Mouse (Mus musculus) limb, embryonic 10.5 days (tissue): ENCODE data around the gene Iqce. TPM values are rescaled to one million over a fixed set of nuclear protein-coding genes. Genes with fewer than 3 reads are reported as not detected.

Source experiments
- DNase-seq: peaks from one replicate; pipeline ENCODE4 v3.0.0-alpha.2; 2017; ENCODE audit warnings: low spot score
- H3K27ac ChIP-seq: fragments of 300-500 bp; sonication (generic); 2 replicates; pipeline ENCODE4 v1.5.1; 2016; ENCODE audit warnings: mild to moderate bottlenecking
- H3K27me3 ChIP-seq: fragments of 300-500 bp; sonication (generic); 2 replicates; pipeline ENCODE4 v1.6.1; 2016; ENCODE audit warnings: low read depth, mild to moderate bottlenecking; ENCODE audit not compliant: poor library complexity, severe bottlenecking
- H3K36me3 ChIP-seq: fragments of 300-500 bp; sonication (generic); 2 replicates; pipeline ENCODE4 v1.6.1; 2016; ENCODE audit warnings: mild to moderate bottlenecking, moderate library complexity
- H3K4me1 ChIP-seq: fragments of 300-500 bp; sonication (generic); 2 replicates; pipeline ENCODE4 v1.6.1; 2016
- H3K4me3 ChIP-seq: fragments of 300-500 bp; sonication (generic); 2 replicates; pipeline ENCODE4 v1.5.1; 2016; ENCODE audit warnings: mild to moderate bottlenecking, moderate library complexity
- H3K9me3 ChIP-seq: fragments of 300-500 bp; sonication (generic); replicated peaks from 2 replicates; pipeline ENCODE4 v1.6.1; 2016; ENCODE audit warnings: mild to moderate bottlenecking
- WGBS: fragments of 180-500 bp; shearing (Covaris S2); methylation state at CpG from one replicate; pipeline ENCODE4 v1.1.7; 2016; 5-methylcytosine and 5-hydroxymethylcytosine counted together
- polyA plus RNA-seq: library from polyadenylated mRNA; unstranded; fragments of >200 nt; fragmentation: Nextera tagmentation; extraction: Ambion mirVana; gene quantifications from 2 replicates; pipeline ENCODE4 v1.2.1, GENCODE M21; 2016

Gene Iqce
- polyA plus RNA-seq, 1 experiment from 2014 or later = 24.9 TPM

DNA sequence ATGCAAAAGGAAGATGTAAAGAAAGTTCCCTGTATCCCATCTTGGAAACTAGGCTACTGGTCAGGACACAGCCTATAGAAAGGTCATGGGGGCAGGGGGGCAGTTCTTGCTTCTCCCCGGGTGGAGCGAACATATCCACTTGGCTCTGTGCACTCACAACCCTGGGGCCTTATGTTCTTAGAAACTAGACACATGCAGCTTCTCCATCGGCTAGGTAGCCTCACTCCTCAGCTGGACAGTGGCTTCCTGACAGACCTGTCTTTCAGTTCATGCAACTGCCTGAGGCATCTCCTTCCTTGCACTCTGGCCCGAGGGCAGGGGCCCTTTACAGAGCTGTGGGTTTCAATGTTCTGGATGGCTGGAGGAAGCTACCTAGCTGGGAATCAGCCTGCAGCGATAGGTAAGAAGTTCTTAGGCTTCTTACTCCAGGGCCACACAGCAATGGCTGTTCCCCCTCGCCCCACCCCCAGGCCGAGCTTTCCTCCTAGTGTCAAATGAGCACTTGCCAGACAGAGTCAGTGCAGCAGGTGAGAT, 52.2 kb downstream of the Iqce start:
- Histone ChIP-seq H3K36me3 (peaks cover 23% of the 10 kb centered on the region), H3K4me1 (peaks cover 47% of the 10 kb centered on the region), H3K27ac (peak overlapping the region; percentile 98), H3K9me3 (no peaks in the 10 kb centered on the region), H3K27me3 (no peaks in the 10 kb centered on the region), H3K4me3 (peak overlapping the region; percentile 84)
- WGBS = 63% methylated on average over 7 of the region's 7 CpGs
- DNase-seq = no peak

DNA sequence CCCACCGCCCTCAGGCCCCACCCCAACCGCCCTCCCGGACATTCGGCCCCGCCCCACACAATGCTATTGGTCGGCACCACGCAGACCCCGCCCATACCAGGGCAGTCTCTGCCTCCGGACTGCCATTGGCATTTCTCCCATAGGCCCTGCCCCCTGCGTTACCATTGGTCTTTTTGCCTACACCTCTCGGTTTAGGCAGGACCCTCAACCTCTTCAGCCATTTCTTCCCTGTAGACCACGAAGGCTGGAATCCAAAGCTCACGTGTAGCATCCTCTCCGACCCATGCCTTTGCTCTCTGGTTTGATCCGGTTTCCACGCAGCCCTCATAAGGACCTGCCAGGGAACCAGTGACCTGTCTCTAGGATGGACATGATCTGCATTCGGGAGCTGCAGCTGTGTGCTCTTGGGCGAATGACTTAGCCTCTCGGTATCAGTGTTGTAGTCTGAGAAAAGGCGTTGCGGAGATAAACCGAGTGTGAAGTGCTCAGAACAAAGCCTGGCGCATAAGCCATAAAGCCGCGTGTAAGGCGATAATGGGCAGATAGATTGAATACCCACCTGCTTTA, 53.0 kb downstream of the Iqce start:
- H3K4me1 ChIP-seq = peaks cover 51% of the 10 kb centered on the region
- WGBS = 4% methylated on average over 26 of the region's 26 CpGs

GRCm38 (mm10) chr5:140648519-140649100, 53.6 kb downstream of the Iqce start, which contains the start of gene Ttyh3:
Ttyh3 (minus strand) TSS chr5:140649031.
- under 1% methylated on average over 62 of the region's 62 CpGs for WGBS
- peaks cover 37% of the 10 kb centered on the region for H3K36me3 ChIP-seq

More for the DNA sequence above, 53.0 kb downstream of the Iqce start:
- DNase-seq = peak; percentile 98
- Histone ChIP-seq H3K27ac (peak overlapping the region; percentile 98), H3K36me3 (peaks cover 31% of the 10 kb centered on the region), H3K27me3 (no peaks in the 10 kb centered on the region), H3K9me3 (no peaks in the 10 kb centered on the region), H3K4me3 (peak overlapping the region; percentile 84)

GRCm38 (mm10) chr5:140647821-140648518, 54.2 kb downstream of the Iqce start:
- peaks cover 61% of the 10 kb centered on the region for H3K4me1 ChIP-seq
- DNase-seq = peak; percentile 68
- whole genome bisulfite sequencing = 9% methylated on average over 13 of the region's 13 CpGs

More at GRCm38 (mm10) chr5:140648519-140649100, 53.6 kb downstream of the Iqce start, which contains the start of gene Ttyh3:
- peak within 1 kb of the TSS; percentile 84 for H3K4me3 ChIP-seq
- H3K4me1 ChIP-seq = peaks cover 55% of the 10 kb centered on the region
- no peaks in the 10 kb centered on the region for H3K27me3 ChIP-seq
- no peaks in the 10 kb centered on the region for H3K9me3 ChIP-seq
- peak within 1 kb of the TSS; percentile 98 for H3K27ac ChIP-seq
- DNase-seq = no peak

DNA sequence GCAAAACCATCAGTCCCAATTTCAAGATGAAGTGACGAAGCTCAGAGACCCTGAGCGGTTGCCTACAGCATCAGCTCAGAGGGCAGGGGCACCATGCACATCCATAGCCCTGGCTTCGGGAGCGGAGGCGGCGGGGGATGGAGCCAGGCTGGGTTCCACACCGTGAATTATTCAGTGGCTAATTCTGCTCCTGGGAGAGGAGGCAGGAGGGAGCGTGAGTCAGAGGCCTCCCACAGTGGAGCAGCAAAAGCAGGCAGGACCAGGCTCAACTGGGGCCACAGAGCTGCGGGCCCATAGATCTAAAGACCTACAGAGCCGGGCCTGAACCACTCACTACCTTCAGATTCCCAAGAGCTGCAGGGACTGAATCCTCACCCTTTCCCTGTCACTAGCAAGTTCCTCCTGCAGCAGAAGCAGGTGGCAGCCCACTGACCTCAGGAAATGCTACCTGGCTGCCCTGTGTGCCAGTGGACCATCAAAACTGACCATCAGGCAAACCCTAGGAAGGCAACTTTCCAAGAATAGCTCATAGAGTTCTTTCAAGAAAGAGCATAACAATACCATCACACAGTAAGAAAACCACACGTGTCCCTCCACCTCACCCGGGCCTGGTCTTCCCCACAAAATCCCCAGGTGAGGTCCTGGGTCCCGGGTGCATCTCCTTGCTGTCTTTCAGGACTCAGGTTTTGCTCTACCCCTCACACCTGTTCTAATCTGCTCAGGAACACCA, 55.0 kb downstream of the Iqce start:
- peak overlapping the region; percentile 84 for H3K4me3 ChIP-seq
- DNase-seq = no peak
- H3K27ac ChIP-seq = peak overlapping the region; percentile 98
- no peaks in the 10 kb centered on the region for H3K9me3 ChIP-seq
- WGBS = 75% methylated on average over 13 of the region's 13 CpGs
- H3K27me3 ChIP-seq = no peaks in the 10 kb centered on the region
- peaks cover 51% of the 10 kb centered on the region for H3K36me3 ChIP-seq
- peaks cover 69% of the 10 kb centered on the region for H3K4me1 ChIP-seq

More at GRCm38 (mm10) chr5:140647821-140648518, 54.2 kb downstream of the Iqce start:
- no peaks in the 10 kb centered on the region for H3K9me3 ChIP-seq
- H3K4me3 ChIP-seq = peak overlapping the region; percentile 84
- H3K27ac ChIP-seq = peak overlapping the region; percentile 98
- H3K36me3 ChIP-seq = peaks cover 43% of the 10 kb centered on the region
- no peaks in the 10 kb centered on the region for H3K27me3 ChIP-seq

GRCm38 (mm10) chr5:140646171-140646570, 56.0 kb downstream of the Iqce start:
- 94% methylated on average over 6 of the region's 6 CpGs for WGBS
- no peak for DNase-seq
- H3K4me1 ChIP-seq = peaks cover 79% of the 10 kb centered on the region
- no peak overlapping the region for H3K27ac ChIP-seq
- H3K27me3 ChIP-seq = no peaks in the 10 kb centered on the region
- no peaks in the 10 kb centered on the region for H3K9me3 ChIP-seq
- H3K36me3 ChIP-seq = peaks cover 53% of the 10 kb centered on the region
- peak overlapping the region; percentile 84; the same call in 1 of the 2 replicates for H3K4me3 ChIP-seq

- no peaks in the 10 kb centered on the region for H3K9me3 ChIP-seq
Observed at GRCm38 (mm10) chr5:140645454-140645853, 56.7 kb downstream of the Iqce start.

DNA sequence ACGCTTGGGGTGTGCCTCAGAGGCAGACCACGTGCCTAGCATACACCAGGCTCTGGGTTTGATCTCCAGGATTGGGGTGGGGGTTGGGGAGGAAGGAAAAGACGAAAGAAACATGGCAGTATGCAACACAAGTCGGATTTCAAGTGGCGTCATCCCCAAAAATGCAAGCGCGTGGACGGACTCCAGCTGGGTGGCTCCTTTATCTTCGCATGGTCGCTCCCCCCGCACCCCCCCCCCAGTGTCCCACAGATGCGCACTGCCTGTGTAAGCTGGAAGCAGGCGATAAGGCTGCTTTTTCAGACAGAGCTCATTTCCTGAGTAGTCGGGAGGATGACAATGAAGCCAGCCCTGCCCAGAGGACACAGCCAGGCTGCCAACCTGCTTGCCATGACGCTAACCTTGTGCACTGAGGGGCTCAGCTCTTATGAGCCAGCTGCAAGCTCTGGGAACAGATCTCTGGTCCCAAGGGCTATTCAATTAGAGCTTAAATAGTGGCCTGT, 57.4 kb downstream of the Iqce start:
- peak overlapping the region; percentile 16; the same call in 1 of the 2 replicates for H3K27ac ChIP-seq
- DNase-seq = no peak
- peaks cover 82% of the 10 kb centered on the region for H3K4me1 ChIP-seq
- H3K36me3 ChIP-seq = peaks cover 66% of the 10 kb centered on the region
- 93% methylated on average over 15 of the region's 15 CpGs for WGBS
- H3K27me3 ChIP-seq = no peaks in the 10 kb centered on the region
- no peak overlapping the region for H3K4me3 ChIP-seq
- H3K9me3 ChIP-seq = no peaks in the 10 kb centered on the region

More at GRCm38 (mm10) chr5:140645454-140645853, 56.7 kb downstream of the Iqce start:
- H3K4me3 ChIP-seq = peak overlapping the region; percentile 4; the same call in 1 of the 2 replicates
- peak overlapping the region; percentile 16; the same call in 1 of the 2 replicates for H3K27ac ChIP-seq
- WGBS = 90% methylated on average over 4 of the region's 4 CpGs
- H3K36me3 ChIP-seq = peaks cover 59% of the 10 kb centered on the region
- H3K27me3 ChIP-seq = no peaks in the 10 kb centered on the region
- peaks cover 86% of the 10 kb centered on the region for H3K4me1 ChIP-seq
- DNase-seq = no peak

DNA sequence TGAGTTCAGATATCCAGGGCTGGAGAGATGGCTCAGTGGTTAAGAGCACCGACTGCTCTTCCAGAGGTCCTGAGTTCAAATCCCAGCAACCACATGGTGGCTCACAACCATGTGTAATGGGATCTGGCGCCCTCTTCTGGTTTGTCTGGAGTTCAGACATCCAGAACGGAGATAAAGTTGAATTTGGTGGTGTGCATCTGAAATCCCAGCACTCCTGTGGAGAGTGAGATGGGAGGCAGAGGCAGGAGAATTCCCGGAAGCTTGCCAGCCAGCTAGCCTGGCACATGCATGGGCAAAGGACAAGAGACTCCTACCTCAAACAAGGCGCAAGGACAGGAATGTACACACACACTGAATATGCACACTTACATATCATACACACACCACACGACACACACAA, 57.9 kb downstream of the Iqce start:
- Histone ChIP-seq H3K36me3 (peaks cover 71% of the 10 kb centered on the region), H3K4me1 (peaks cover 81% of the 10 kb centered on the region), H3K9me3 (no peaks in the 10 kb centered on the region), H3K27ac (no peak overlapping the region), H3K4me3 (no peak overlapping the region), H3K27me3 (no peaks in the 10 kb centered on the region)
- WGBS = 92% methylated on average over 6 of the region's 6 CpGs
- no peak for DNase-seq

DNA sequence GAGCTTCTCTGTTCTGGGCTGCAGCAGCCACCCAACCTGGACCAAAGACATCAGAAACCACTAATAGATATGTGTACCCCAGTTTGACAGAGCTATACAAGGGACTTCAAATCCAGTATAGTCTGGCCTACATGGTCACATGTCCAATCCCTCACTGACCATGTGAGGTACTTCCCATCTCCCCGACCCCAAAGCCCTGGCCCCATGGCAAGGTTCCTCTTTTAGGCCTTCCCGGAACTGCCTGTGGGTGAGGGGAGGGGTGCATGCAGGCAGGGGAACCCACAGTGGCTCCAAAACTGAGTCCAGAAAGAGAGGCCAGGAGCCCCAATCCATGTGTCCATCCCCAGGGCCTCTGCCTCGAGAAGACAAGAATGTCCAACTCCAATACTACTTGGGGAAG, 60.1 kb downstream of the Iqce start:
- Histone ChIP-seq H3K9me3 (no peaks in the 10 kb centered on the region), H3K36me3 (peaks cover 91% of the 10 kb centered on the region), H3K4me3 (peak overlapping the region; percentile 22; the same call in 1 of the 2 replicates), H3K27ac (peak overlapping the region; percentile 84), H3K4me1 (peaks cover 69% of the 10 kb centered on the region), H3K27me3 (no peaks in the 10 kb centered on the region)
- 79% methylated on average over 3 of the region's 3 CpGs for WGBS
- no peak for DNase-seq

DNA sequence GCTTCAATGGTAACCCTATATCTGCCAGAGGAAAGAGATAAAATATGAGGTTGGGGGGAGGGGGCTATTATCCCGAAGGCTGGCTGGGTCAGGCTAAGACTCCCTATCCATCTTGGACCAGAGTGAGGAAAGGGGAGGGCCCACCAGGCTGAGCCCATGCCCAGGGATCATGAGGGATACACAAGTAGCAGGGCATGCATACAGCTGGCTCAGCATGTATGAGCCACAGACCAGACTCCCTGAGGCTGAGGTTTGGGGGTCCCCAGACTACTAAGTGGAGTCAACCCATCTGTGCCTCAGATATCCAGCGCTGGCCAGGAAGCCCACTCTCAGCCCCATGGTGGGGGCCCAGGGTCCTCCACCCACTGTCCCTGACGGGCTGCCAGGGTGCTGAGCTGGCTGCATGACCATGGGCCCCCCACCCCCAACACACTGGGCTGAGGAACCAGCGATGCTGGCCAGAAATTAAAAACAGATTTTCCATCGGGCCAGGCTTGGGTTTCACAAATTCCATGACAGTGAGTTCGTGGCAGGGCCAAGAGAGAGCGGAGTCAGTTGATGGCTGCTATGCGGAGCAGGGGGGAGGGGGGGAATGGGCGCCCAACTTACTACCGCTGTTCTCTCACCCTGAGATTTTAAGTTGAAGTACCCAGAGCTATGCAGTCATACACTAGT, 60.8 kb downstream of the Iqce start:
- Histone ChIP-seq H3K4me3 (peak overlapping the region; percentile 25; the same call in 1 of the 2 replicates), H3K27ac (peak overlapping the region; percentile 84), H3K36me3 (peaks cover 91% of the 10 kb centered on the region), H3K9me3 (no peaks in the 10 kb centered on the region), H3K4me1 (peaks cover 66% of the 10 kb centered on the region), H3K27me3 (no peaks in the 10 kb centered on the region)
- DNase-seq = peak; percentile 64
- 38% methylated on average over 10 of the region's 10 CpGs for WGBS

GRCm38 (mm10) chr5:140640812-140641211, 61.4 kb downstream of the Iqce start:
- H3K4me1 ChIP-seq = peaks cover 60% of the 10 kb centered on the region
- H3K27me3 ChIP-seq = no peaks in the 10 kb centered on the region
- DNase-seq = no peak
- H3K27ac ChIP-seq = peak overlapping the region; percentile 84
- H3K9me3 ChIP-seq = no peaks in the 10 kb centered on the region
- WGBS = 84% methylated on average over 2 of the region's 2 CpGs
- H3K4me3 ChIP-seq = no peak overlapping the region; the same call in 1 of the 2 replicates
- H3K36me3 ChIP-seq = peaks cover 91% of the 10 kb centered on the region
